Mouse (Mus musculus) neural tube, embryonic 13.5 days (tissue): ENCODE measurements at regions not wholly inside any gene's neighbourhood (a gene's known extent, or its start where the extent isn't known, plus 50 kb on each side); places are given as distances from the start of the nearest gene placed in this dataset.

Source experiments
- ATAC-seq: fragments of 200-750 bp; cut with Nextera tagmentation; 2 replicates; pipeline ENCODE4 v1.8.0; 2017; ENCODE audit warnings: low read depth, mild to moderate bottlenecking, moderate TSS enrichment, moderate library complexity
- H3K27ac ChIP-seq: fragments of 300-500 bp; sonication (generic); replicated peaks from 2 replicates; pipeline ENCODE4 v1.5.1; 2015; ENCODE audit warnings: moderate library complexity, mild to moderate bottlenecking, inconsistent platforms
- H3K27me3 ChIP-seq: fragments of 300-500 bp; sonication (generic); 2 replicates; pipeline ENCODE4 v1.6.1; 2015; ENCODE audit warnings: mild to moderate bottlenecking, inconsistent platforms
- H3K36me3 ChIP-seq: fragments of 300-500 bp; sonication (generic); 2 replicates; pipeline ENCODE4 v1.6.1; 2015; ENCODE audit warnings: mild to moderate bottlenecking, inconsistent platforms
- H3K4me1 ChIP-seq: fragments of 300-500 bp; sonication (generic); replicated peaks from 2 replicates; pipeline ENCODE4 v1.6.1; 2015; ENCODE audit warnings: inconsistent platforms
- H3K4me2 ChIP-seq: fragments of 300-500 bp; sonication (generic); 2 replicates; pipeline ENCODE4 v1.6.1; 2015; ENCODE audit warnings: inconsistent platforms, mild to moderate bottlenecking, moderate library complexity
- H3K4me3 ChIP-seq: fragments of 300-500 bp; sonication (generic); 2 replicates; pipeline ENCODE4 v1.5.1; 2015; ENCODE audit warnings: mild to moderate bottlenecking, inconsistent platforms
- H3K9ac ChIP-seq: fragments of 300-500 bp; sonication (generic); 2 replicates; pipeline ENCODE4 v1.6.1; 2015; ENCODE audit warnings: moderate library complexity, mild to moderate bottlenecking, inconsistent platforms
- H3K9me3 ChIP-seq: fragments of 300-500 bp; sonication (generic); 2 replicates; pipeline ENCODE4 v1.6.1; 2016; ENCODE audit warnings: inconsistent platforms
- WGBS: fragments of 180-500 bp; shearing (Covaris S2); methylation state at CpG from one replicate; pipeline ENCODE4 v1.1.7; 2015; 5-methylcytosine and 5-hydroxymethylcytosine counted together

GRCm38 (mm10) chr17:81941317-81941716, 203.1 kb upstream of the Slc8a1 start:
- Histone ChIP-seq H3K4me1 (no peaks in the 10 kb centered on the region), H3K4me3 (no peak overlapping the region), H3K4me2 (no peak overlapping the region), H3K9ac (no peak overlapping the region), H3K27ac (no peak overlapping the region), H3K36me3 (no peaks in the 10 kb centered on the region), H3K9me3 (no peaks in the 10 kb centered on the region), H3K27me3 (no peaks in the 10 kb centered on the region)
- ATAC-seq, result no peak
- WGBS, result 92% methylated on average over 2 of the region's 2 CpGs

DNA sequence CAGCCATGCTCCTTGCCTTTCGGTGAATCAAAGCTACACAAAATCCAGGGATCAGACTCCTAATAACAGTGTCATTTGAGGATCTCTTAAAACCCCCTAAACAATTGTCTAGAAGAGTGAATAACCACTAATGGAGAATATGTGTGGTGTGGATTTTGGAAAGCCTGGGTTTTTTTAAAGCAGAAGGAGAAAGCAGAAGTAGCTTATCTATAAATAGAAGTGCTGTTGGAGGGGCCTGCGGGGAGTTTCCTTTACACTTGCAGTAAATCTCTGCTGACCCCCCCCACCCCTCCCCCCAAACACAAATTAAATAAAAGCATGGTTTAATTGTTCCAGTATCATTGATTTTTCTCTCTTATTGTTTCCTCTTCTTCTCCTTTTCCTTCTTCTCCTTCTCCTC, 192.6 kb upstream of the Slc8a1 start:
- Histone ChIP-seq H3K27ac (no peak overlapping the region), H3K9me3 (no peaks in the 10 kb centered on the region), H3K36me3 (no peaks in the 10 kb centered on the region), H3K4me2 (no peak overlapping the region), H3K27me3 (no peaks in the 10 kb centered on the region), H3K4me3 (no peak overlapping the region), H3K9ac (no peak overlapping the region), H3K4me1 (no peaks in the 10 kb centered on the region)
- 90% methylated on average over 2 of the region's 2 CpGs for WGBS
- no peak for ATAC-seq

- no peaks in the 10 kb centered on the region for H3K4me1 ChIP-seq
- no peak overlapping the region for H3K4me2 ChIP-seq
- no peak overlapping the region for H3K4me3 ChIP-seq
- H3K36me3 ChIP-seq, result no peaks in the 10 kb centered on the region
- no peak for ATAC-seq
- H3K9ac ChIP-seq, result no peak overlapping the region
- H3K27ac ChIP-seq, result no peak overlapping the region
- H3K9me3 ChIP-seq, result no peaks in the 10 kb centered on the region
- no peaks in the 10 kb centered on the region for H3K27me3 ChIP-seq
- WGBS, result 78% methylated on average over 5 of the region's 5 CpGs
Observed at GRCm38 (mm10) chr17:81906481-81907012, 168.4 kb upstream of the Slc8a1 start.

DNA sequence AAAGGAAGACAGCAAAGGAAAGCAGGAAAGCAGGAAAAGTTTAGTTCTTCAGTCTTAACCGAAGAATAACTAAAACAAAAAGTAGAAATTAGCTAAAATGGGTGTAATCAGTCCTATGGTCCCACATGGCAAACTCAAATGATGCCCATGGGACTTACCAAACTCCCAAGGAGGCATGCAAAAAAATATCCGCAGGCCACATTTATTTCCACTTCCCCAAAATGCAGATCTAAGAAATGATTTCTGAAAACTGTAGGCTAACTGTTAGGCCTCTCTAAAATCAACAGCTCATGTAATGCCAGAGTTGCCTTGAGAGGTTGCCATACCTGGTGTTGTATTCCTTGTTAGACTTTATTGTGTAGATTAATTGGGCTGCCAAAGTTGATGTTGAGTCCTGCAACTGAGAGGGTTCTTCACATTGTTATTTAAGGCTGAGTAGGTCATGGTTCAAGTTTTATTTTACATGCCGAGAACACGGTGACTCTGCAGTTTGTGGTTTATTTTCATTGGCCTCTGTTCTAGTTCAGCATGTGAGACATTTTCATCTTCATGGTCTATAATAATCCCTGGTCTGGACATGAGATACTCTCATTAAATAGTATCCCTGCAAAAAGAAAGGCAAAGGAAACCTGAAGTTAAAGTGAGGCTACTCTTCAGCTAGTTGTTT, 164.0 kb upstream of the Slc8a1 start:
- no peak for ATAC-seq
- Histone ChIP-seq H3K4me3 (no peak overlapping the region), H3K9me3 (no peaks in the 10 kb centered on the region), H3K27me3 (no peaks in the 10 kb centered on the region), H3K27ac (no peak overlapping the region), H3K36me3 (no peaks in the 10 kb centered on the region), H3K4me2 (no peak overlapping the region), H3K4me1 (no peaks in the 10 kb centered on the region), H3K9ac (no peak overlapping the region)
- WGBS, result 80% methylated on average over 4 of the region's 4 CpGs

GRCm38 (mm10) chr17:81898984-81899383, 160.8 kb upstream of the Slc8a1 start:
- Histone ChIP-seq H3K27me3 (no peaks in the 10 kb centered on the region), H3K4me2 (no peak overlapping the region), H3K9ac (no peak overlapping the region), H3K9me3 (no peaks in the 10 kb centered on the region), H3K27ac (no peak overlapping the region), H3K4me1 (no peaks in the 10 kb centered on the region), H3K36me3 (no peaks in the 10 kb centered on the region), H3K4me3 (no peak overlapping the region)
- no peak for ATAC-seq
- 86% methylated on average over 2 of the region's 2 CpGs for WGBS

GRCm38 (mm10) chr17:81878136-81878535, 140.0 kb upstream of the Slc8a1 start:
- Histone ChIP-seq H3K27me3 (no peaks in the 10 kb centered on the region), H3K9me3 (no peaks in the 10 kb centered on the region), H3K4me2 (no peak overlapping the region), H3K27ac (no peak overlapping the region), H3K36me3 (no peaks in the 10 kb centered on the region), H3K9ac (no peak overlapping the region), H3K4me1 (no peaks in the 10 kb centered on the region), H3K4me3 (no peak overlapping the region)
- no peak for ATAC-seq
- 93% methylated on average over 3 of the region's 3 CpGs for WGBS

- H3K4me2 ChIP-seq, result no peak overlapping the region
- no peak for ATAC-seq
- no peak overlapping the region for H3K27ac ChIP-seq
- H3K27me3 ChIP-seq, result no peaks in the 10 kb centered on the region
- H3K9me3 ChIP-seq, result no peaks in the 10 kb centered on the region
- no peaks in the 10 kb centered on the region for H3K4me1 ChIP-seq
- H3K9ac ChIP-seq, result no peak overlapping the region
- H3K36me3 ChIP-seq, result no peaks in the 10 kb centered on the region
- no peak overlapping the region for H3K4me3 ChIP-seq
- WGBS, result 96% methylated on average over 1 of the region's 1 CpGs
Observed at GRCm38 (mm10) chr17:81866683-81867082, 128.5 kb upstream of the Slc8a1 start.

GRCm38 (mm10) chr17:81849298-81849967, 111.3 kb upstream of the Slc8a1 start:
- Histone ChIP-seq H3K9ac (no peak overlapping the region), H3K4me2 (peak overlapping the region; percentile 2; the same call in 1 of the 2 replicates), H3K36me3 (no peaks in the 10 kb centered on the region), H3K4me1 (peaks cover 8% of the 10 kb centered on the region), H3K27me3 (no peaks in the 10 kb centered on the region), H3K4me3 (no peak overlapping the region), H3K27ac (no peak overlapping the region), H3K9me3 (no peaks in the 10 kb centered on the region)
- WGBS, result 21% methylated on average over 6 of the region's 6 CpGs
- no peak for ATAC-seq

DNA sequence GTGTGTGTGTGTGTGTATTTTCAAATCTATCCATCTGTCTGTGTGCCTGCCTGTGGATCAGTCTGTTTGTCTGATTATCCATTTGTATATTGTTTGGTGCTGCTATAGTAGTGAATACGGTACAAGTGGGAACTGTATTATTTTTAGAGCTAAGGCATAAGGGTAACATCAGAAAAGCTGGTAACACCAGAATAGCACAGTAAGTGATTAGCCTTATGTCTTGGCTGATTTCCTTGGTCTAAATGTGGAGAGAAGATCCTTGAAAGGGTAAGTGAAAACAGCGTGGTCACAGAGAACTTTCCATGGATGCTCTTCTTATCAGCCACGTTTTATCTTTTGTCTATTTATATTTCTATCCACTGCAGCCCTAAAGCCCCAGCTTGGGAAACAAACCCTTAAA, 105.6 kb upstream of the Slc8a1 start:
- Histone ChIP-seq H3K27ac (no peak overlapping the region), H3K27me3 (no peaks in the 10 kb centered on the region), H3K9me3 (no peaks in the 10 kb centered on the region), H3K9ac (no peak overlapping the region), H3K4me2 (no peak overlapping the region), H3K4me3 (no peak overlapping the region), H3K4me1 (no peaks in the 10 kb centered on the region), H3K36me3 (no peaks in the 10 kb centered on the region)
- ATAC-seq, result no peak
- WGBS, result 86% methylated on average over 3 of the region's 3 CpGs

- no peaks in the 10 kb centered on the region for H3K36me3 ChIP-seq
- no peaks in the 10 kb centered on the region for H3K27me3 ChIP-seq
- no peaks in the 10 kb centered on the region for H3K4me1 ChIP-seq
- H3K4me3 ChIP-seq, result no peak overlapping the region
- no peak for ATAC-seq
- WGBS, result 84% methylated on average over 6 of the region's 6 CpGs
- no peak overlapping the region for H3K9ac ChIP-seq
- no peaks in the 10 kb centered on the region; the same call in 1 of the 2 replicates for H3K9me3 ChIP-seq
- no peak overlapping the region for H3K27ac ChIP-seq
- H3K4me2 ChIP-seq, result no peak overlapping the region
Observed at GRCm38 (mm10) chr17:81797827-81798376, 59.7 kb upstream of the Slc8a1 start.

- Histone ChIP-seq H3K9ac (no peak overlapping the region), H3K27me3 (no peaks in the 10 kb centered on the region), H3K4me3 (no peak overlapping the region), H3K9me3 (no peaks in the 10 kb centered on the region), H3K36me3 (no peaks in the 10 kb centered on the region), H3K4me2 (no peak overlapping the region), H3K4me1 (no peaks in the 10 kb centered on the region), H3K27ac (no peak overlapping the region)
- 93% methylated on average over 3 of the region's 3 CpGs for WGBS
- no peak for ATAC-seq
Observed at GRCm38 (mm10) chr17:81788781-81789180, 50.6 kb upstream of the Slc8a1 start.
